Mouse (Mus musculus) ES-Bruce4 (cell line): ENCODE data around the gene Cmc1.

Experiments
- CTCF ChIP-seq: IDR thresholded peaks from one replicate; pipeline ENCODE4 v1.8.1; 2011; ENCODE audit warnings: low read depth, low read length
- EP300 ChIP-seq: IDR thresholded peaks from 2 replicates; pipeline ENCODE4 v1.6.1; 2011; ENCODE audit warnings: low read depth, low read length; ENCODE audit not compliant: insufficient read depth
- POLR2A ChIP-seq: IDR thresholded peaks from one replicate; pipeline ENCODE4 v1.8.1; 2011; ENCODE audit warnings: low read length; ENCODE audit not compliant: insufficient read depth

DNA sequence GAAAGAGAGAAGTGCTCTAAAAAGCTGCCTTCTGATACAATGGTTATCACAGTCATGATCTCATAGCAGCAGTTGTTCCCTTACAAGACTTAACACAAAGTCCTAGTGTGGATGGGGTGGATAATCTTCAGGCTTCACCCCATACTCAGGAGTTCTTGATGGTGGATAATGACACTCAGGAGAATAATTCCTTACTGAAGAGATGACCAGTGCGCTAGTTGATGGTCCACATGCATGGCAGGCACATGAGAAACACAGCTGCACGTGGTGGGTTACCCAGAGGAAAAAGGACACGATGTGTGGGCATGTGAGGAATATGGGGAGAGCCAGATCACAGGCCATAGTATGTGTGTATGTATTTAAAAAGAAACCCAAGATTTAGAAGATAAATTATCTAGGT lies 106.4 kb downstream of the Cmc1 start:
- TF ChIP-seq CTCF (no peak), EP300 (no peak), POLR2A (no peak)
